Mouse (Mus musculus) embryo, embryonic 10.5 days (tissue): ENCODE measurements around the gene Slc22a1.

Experiments used
- DNase-seq: peaks from one replicate; pipeline ENCODE4 v3.0.0-alpha.2; 2015; ENCODE audit warnings: low spot score

The Slc22a1 gene

DNA sequence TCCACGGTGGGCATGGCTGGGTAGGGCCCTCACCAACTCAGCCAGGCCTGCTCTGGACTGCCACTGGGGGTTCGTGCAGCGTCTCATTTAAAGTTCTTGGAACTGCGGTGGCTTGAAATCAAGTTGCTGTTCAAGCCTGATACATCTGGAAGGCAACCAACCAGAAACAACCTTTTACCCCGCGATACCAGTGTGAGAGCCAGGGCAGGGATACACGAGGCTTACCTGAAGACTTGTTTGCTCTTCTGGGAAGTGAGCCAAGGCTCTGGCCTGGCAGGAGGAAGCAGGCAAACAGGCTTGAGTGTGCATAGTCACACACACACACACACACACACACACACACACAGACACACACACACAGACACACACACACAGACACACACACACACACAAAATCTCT lies at the start of gene Slc22a1:
Gene Slc22a1 (minus strand): TSS at position 184 of the 400 bp plus-strand sequence.
- no peak for DNase-seq

DNA sequence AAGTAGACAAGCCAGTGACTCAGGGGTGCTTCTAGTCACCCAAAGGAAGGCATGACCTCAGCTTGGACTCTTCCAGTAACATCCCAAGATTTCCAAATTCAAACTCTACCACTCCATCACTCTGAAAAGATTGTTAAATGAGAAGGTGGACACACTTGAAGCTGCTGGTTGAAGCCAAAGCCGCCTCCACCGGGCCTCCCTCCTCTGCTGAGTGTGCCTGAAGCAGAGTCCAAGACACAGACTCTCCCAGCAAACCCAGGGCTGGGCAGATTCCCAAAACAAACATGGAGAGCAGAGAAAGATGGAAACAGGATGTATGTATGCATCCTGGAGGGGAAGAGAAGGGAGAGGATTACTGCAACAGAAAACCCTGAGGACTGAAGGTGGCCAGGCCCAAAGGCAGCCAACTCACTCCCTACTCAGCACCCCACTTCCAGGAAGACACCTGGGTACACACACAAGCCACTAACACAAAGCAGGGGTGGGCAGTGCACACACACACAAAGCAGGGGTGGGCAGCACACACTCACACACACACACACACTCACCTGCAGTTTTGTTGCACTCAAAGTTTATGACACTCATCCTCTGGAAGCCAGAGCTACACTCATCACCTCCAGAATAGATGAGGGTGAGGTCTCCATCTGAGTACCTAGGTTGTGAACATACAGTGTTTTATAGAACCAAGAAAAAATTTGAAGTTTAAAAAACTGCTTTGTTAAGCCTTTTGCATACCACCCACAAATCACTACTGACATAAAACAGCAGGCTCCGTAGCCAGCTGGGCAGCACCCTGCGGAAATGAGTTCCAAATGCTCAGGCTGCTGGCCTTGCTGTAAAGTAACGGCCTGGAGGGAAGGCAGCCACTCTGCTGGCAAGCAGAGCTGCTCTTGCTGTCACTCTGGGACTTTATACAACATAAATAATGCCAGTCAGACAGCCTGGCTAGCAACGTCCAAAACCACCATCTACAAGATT lies 49.4 kb upstream of the Slc22a1 start:
- peak; percentile 54 for DNase-seq

DNA sequence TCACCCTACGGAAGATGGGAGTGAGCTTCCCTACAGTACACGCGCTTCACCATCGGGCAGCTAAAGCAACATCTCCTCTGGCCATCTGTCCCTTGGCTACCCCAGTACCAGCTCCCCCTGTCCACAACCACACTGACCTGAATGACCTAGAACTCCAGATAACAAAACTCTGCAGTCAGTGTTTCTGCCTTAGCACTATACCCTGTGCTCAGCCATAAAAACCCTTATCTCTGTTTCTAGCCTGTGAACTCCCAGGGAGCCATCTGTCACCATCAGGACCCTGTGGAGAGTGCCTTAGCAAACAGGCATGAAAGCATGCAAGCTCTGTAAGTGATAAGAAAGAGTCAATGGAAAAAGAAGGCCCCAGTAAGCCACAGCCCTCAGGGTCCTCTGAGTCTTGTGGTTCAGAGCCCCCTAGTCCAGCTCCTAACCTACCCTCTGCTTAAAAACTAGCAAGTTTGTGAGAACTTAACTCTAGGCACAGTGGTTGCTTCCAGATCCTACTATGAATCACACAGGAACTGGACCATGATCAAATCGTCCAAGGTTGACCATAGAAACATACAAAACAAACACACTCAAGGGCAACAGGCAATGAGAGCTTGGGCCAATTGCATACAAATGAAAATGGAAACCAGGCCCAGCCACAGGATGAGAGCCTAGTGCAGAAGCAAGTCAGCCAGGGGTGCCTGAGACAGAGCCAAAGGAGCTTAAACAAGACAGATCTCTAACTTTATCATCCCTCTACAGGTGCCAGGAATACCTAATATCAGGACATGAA lies 48.5 kb upstream of the Slc22a1 start:
- DNase-seq: no peak

DNA sequence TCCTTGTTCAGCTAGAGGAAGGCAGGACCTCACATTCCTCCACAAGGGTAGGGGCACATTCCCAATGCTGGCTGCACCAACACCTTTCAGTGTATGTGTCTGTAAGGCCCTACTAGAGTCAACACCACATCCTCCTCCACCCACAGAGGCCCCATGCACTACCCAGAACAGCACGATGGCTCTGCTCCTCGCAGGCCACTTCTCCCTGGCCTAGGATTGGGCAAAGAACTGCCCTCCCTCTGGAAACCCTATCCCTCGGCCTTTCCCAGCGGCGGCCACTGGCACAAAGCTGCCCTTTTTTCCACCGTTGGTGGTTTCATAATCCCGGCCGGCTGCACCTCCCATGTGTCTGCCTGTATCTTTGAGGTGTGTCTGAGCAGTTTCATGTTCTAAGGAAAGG lies 47.0 kb upstream of the Slc22a1 start:
- no peak for DNase-seq

DNA sequence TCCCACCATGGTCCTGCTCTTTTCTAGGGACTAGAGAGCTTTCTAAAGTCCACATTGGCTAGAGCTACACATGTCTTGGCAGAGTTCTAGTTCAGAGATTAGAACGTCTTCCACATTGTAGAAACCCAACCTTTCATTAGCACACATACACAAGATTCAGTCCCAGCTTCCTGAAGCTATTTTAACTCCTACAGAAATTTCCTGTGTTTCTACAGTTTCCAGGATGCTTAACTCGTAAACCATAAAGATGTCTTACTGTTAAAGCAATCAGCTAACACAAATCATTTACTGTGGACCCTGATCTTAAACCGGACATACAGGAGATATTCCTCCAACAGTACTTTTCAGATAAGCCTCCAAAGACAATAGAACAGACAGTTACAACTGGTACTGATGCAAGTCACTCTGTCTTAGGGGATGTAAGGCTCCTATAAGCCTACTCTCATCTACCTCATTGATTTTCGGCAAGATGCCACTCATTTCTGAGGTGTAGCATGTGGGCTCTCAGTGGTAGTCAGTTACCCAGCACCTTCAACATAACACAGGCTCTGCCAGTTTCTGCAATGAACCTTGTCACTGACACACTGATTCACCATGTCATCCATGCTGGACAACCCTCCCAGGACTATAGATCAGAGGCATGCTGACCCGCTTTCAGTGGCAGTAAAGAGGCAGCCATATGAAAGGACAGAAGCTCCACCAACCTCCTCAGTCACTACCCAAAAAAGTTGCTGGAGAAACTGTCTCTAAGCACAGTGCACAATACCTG lies 45.7 kb upstream of the Slc22a1 start:
- no peak for DNase-seq

DNA sequence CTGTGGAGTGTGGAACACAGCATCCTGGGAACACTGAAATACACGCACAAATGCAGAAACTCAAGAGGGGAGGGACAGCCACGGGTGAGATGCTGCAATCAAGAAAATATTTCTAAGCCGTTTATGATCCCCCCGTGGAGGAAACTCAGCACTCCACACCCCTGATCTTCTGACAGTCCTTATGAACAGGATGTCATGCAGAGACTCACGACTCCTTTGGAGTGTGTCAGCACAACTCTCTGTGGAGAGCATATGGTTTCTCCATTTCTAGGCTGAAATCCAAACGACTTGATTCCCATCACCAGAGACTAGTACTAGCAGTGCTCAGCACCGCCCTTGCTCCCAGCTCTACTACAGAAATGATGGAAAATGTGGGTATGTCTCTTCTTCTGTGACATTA lies 42.6 kb upstream of the Slc22a1 start:
- no peak for DNase-seq

DNA sequence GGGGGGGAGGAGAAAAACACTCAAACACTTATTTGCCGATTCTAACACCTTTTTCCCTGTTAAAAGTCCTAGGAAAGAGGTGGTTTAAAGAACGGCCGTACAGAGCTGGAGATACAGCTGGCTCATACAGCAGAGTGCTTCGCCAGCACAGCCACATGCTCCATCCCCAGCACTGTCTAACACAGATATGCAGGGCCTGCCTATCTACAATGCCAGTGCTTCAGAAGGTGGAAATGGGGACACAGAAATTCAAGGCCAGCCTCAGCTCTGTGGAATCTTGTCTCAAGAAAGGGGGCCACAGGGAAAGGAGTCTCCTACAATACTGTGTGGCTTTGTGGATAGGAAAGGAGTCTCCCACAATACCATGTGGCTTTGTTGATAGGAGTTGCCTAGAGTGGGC lies 41.8 kb upstream of the Slc22a1 start:
- no peak for DNase-seq

DNA sequence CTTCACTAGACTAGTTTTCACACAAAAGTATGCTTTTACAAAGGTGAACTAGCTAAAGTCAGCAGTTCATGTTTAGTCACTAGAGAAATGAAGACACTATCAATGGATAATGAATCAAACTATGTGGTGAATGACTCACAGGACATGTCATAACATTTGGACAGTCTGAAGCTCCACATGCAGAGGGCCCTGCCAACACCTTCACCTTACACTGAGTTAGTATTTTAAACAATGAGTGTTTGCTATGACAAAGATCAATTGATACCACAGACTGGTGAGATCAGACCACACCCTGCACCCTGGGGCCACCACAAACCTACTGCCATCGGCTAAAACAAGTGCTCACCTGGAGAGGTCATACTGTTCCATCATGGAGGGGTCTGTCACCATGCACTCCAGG lies 39.4 kb upstream of the Slc22a1 start:
- no peak for DNase-seq

DNA sequence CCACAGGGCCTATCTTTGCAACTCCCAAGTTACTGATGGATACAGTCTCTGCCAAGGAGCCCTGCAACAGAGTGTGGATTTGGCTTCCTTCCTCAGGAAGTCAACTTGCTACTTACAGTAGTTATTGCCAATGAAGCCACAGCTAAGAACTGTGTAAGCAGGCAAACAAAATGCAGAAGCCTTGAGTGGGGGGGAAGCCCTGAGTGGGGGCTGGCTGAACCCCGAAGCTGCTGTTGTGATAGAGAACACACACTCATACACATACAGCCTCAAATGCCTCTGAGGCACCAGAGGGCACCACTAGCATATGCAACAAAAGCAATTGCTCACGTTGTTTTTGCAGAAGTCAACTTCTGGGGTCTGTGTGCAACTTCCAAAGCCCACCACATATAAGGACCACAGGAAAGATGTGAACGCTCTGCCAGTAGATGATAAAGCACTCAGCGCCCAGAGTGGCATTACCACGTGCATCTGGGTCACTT lies 38.5 kb upstream of the Slc22a1 start:
- DNase-seq: no peak

DNA sequence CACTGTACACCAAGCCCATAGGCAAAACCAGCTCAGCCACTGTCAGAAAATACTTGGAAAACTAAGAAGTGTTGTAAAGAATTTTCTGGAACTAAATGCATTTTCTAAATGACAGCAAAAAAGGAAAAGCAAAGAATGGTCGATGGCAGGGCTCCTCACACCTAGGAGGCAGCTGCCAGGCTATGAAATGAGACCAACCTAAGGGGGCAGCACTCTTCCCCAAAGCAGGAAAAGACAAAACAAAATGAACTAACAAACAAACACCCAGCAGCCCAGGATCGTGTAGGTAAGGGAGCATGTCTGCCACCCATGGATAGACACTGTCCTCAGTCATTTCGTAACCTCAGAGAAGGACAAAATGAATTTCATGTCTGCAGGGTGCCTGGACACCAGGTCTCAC lies 37.4 kb upstream of the Slc22a1 start:
- DNase-seq: no peak

DNA sequence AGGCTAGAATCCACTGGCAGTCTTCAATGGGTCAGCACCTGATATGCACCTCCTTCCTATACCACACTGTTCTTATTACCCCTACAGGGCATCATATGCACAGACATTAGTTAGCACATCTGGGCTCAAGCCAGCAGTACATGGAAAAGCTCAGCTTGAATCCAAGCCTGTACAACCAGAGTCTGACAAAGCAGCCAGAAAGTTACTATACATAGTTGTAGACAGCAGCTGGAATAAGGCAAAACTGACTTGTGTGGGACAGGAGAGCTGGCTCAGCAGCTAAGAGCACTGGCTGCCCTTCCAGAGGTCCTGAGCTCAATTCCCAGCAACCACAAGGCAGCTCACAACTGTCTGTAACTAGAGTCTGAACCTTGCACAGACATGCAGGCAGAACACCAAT lies 36.6 kb upstream of the Slc22a1 start:
- DNase-seq: no peak

DNA sequence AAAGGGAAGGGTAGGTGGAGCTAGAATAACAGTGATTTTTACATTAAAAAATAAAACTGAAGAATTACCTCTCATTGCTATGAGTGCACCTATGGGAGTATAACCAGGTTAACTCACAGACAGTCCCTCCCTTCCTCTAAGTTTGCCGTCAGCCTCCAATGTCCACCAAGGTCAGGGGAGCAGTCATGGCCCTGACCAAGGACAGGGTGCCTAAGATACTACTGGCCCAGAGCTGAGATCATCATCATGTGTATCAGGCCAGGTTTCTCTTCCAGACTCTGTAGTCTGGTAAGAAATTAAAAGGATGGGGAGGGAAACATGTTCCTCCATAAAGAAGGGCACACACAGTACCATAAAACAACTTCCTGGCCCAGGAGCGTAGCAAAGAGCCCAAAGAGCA lies 35.3 kb upstream of the Slc22a1 start:
- no peak for DNase-seq

DNA sequence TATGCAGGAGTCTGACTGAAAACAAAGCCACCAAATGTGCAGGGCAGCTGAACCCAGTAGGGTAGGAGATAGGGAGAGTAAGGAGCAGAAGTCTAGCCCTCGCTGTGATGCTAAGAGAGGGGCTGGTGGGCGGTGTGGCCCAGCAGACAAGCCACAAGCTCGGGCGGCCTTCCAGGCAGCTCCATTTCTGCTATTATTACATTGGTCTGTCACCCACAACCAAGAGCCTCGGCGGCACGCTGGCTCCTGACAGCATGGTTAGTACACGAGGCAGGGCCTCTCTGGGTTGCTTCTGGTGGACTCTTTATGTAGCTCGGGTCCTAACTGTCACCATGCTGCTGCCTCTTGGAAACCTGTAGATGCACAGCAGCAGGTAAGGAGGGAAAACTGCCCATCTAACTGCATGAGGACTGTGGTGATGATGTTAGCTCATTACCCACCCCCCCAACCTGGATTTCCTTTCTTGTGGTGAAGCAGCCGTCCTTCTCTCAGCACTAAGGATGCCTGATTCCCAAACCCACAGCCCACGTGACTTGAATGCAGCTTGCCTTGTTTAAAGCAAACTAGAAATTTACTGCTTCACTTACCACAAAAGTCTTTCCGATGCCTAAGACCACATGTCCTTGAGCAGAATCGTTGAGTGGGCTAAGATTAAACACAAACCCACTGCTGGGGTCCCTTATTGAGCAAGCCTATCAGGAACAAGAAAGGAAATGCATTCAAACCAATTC lies 34.6 kb upstream of the Slc22a1 start:
- DNase-seq: no peak

DNA sequence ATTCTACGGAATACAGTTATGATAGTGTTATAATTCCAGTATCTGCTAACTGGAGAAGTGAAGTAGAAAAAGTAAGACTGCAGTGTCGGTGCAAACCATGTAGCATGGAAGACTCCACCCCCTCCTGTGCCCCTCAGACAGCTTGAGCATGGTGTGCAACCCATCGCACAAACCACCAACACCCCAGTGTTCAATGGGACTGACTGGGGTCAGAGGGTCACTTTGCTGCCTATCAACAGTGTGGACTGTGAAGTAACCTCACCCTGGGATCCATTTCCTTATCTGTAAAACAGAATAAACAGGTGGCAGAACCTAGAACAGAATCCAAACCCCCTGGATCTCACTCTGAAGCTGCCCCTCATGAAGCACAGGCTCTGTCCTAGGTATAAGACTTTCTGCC lies 32.8 kb upstream of the Slc22a1 start:
- DNase-seq: no peak

DNA sequence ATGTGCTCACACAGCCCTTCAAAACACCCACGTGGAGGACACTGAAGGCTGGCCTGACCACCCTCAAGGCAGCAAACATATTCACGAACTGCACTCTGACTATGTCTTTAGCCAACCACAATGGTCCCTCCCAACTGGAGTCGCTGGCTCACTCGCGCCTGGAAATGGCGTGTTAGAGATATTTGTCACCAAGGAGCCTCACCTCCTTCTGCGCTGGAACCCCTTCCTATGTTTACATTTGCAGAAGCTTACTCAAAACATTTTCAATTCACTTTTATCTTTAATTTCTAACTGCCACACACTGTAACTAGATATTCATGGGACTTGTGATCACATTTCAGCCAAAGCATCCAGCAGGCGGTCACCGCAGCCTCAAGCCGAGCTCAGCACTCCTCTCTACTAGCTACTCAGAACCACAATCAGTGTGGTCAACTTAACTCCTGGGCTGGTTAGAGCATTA lies 31.0 kb upstream of the Slc22a1 start:
- no peak for DNase-seq

DNA sequence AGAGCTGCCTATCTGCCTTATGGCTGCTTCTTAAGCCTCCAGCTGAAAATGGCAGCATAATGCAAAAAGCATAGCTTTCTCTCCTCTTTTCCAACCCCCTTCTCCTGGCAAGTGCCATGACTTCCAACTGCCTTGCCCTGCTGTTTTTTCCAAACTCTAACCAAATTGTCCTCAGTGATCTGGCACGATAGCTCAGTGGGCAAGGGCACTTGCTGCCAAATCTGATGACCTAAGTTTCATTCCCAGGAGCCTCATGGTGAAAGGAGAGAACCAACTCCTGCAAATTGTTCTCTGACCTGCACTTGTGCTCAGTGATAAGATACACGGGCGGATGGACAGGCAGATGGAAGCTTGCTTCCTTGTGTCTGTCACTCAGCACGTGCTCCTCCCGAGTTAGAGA lies 27.3 kb upstream of the Slc22a1 start:
- DNase-seq: no peak

DNA sequence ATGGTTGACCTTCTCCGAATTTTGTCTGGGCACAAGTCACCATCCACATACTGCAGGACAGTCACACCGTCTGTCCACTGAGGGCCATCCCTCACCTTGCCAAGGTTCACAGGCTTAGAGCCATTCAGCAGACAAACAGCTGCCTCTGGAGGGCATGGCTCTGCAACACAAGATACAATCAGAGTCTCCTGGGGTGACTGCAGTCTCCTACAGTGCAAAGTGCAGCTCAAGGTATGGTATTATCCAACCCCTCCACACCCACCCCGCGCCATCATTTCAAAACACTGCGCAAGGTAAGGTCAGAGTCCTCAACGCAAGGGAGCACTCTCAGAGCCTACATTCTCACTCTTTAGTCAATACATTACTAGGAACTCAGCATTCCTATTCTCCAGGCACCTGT lies 24.7 kb upstream of the Slc22a1 start:
- DNase-seq: no peak

DNA sequence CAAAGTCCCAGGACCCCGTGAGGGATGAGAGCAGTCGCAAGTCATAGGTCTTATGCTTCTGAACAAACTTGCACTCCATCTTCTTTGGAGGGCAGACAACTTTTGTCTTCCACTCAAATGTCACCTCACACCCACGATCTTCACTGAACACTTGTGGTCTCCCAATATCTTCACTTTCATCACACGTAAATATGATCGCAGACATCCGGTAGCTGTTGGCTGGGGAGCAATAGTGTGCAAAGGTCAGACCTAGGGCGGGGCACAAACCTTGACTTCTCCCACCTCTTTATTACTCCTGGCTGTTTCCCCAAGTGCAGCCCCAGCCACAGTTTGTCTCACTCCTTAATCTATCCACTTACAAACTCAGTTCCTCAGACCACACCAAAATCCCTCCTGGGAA lies 16.3 kb upstream of the Slc22a1 start:
- no peak for DNase-seq

DNA sequence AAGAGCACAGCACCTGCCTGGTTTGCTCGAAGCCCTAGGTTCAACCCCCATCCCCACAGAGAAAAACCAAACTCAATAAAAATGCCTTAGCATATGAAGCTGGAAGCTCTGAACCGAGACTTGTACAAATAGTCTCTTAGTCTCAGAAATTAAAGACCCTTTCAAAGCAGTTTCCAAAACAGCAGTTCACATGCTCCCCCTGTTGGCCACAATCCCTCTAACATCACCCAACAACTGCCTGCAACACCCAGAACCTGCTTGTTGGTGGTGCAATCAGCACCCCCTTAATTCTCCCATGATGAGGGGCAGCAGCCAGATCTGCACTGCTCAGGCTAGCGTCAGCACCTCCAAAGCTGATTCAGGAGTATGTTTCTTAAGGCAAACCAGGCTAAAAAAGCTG lies 13.9 kb upstream of the Slc22a1 start:
- peak; percentile 55 for DNase-seq

DNA sequence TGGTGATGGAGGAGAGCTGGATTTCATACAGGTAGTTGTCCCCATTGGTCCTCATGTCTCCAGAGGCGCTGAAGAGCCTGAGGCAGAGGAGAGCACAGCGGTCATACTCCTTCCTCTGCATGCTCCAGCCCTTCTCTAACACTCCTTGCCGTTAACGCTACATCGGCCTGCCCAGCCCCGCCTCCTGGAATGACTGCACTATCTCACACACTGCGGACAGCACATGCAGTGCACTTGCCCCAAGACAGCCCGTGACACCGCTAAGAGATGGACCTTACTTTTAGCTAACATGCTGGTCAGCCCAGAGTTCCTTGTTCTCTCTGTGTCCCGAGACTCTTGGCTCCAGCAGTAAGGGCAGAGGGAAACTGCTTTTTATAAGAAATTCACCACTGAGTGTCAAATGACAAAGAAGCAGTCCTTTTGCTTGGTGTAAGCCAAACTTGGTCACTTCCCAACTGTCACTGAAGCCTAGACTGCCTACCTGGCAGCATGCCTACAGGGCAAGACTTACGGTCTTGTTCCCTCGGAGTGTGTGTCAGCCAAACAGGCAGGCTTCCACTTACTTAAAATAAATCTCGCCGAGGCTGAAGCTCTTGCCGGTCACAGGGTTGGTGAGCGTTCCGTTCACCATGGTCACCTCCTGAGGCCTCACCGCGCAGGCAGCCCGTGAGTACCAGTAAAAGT lies 12.9 kb upstream of the Slc22a1 start:
- no peak for DNase-seq
